Mouse (Mus musculus) ES-CJ7 (cell line): ENCODE measurements around the gene Alkbh7.

Source experiments
- DNase-seq: peaks from one replicate; pipeline ENCODE4 v3.0.0; 2011; ENCODE audit warnings: low read depth, low spot score

Alkbh7 gene

DNA sequence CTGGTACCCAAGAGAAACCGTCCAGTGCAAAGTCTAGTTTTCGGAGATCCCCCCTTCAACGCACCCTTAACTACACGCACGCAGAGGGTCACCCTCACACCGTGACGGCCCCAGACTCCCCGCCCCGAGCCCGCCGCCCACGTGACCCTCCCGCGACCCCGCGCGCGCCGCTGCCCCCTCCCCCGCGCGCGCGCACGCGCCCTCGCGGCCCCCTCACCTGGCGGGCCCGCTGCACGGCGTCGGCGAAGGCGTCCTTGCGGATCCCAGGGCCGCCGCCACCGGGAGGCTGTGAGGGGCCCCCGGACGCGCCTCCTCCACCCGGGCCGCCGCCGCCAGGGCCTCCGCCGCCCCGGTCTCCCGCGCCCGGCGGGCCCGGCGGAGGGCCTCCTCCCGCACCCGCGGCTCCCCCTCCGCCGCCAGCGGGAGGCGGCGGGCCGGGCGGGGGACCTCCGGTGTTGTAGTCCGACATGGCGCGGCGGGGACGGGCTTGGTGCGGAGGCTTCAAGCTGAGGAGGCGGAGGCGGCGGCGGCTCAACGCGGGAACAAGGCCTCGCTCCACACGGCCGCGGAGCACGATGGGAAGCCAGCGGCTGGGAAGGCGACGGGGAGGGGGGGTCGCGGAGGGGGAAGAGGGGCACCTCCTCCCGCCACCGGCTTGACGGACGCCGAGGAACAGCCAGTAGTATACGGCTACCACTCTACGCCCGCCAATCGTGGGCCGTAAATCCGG, 34.0 kb downstream of the Alkbh7 start, which contains the start of gene Khsrp:
Gene Khsrp, minus strand, starts transcription at position 592 of the 730 bp plus-strand sequence.
- DNase-seq, result peak; percentile 44

DNA sequence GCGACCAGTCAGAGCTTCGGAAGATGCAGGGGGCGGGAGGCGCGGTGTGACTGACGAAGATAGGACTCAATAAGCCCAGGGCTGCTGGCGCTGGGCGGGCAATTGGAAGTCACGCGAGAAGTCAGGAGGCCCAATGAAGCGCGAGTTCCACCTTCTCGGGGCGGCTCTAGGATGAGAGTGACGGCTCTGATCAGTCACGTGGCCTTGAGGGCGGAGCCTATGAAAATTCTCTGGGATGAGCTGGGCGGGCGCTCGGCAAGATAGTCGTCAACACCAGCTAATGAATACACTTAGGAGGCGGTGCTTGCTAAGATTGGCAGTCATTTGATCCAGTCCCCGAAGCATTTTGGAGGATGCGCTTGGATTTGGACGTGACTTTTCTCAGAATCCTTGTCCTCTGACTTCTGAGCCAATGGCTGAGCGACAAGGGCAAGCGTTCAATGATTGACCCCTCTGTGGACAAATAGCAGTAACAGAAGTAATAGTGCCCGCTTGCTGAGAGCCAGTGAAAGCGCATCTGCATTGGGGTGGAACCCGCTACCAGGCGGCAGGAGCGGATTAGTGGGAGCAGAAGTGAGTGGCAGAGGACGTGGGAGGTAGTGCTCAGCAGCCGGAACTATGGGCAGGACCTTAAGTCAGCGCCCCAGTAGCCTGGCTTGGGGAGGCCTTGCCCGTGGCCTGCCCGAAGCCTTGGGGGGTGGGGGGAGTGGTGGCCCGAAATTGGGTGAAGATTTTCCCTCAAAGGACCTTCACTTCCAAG, 34.7 kb downstream of the Alkbh7 start:
- DNase-seq, result peak; percentile 100

GRCm38 (mm10) chr17:57032854-57033253, 35.7 kb downstream of the Alkbh7 start:
- DNase-seq, result peak; percentile 26

GRCm38 (mm10) chr17:57038978-57039377, 41.8 kb downstream of the Alkbh7 start:
- peak; percentile 64 for DNase-seq

DNA sequence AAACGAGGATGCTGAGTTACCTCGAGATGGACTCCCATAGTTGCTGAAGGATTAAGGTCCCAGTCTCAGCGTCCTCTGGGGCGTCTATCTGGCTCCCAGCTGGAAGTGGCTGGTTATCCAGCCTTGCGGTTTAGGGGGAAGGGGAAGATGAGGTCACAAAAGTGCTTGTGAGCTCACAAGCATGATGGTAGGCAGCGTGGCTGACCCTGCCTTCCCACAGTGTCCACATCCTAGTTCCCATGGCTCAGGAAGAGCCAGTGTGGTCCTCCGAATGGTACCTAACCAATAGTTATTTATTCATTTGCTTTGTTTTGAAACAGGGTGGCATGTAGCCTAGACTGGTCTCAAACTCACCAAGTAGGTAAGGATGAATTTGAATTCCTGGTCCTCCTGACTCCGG, 44.4 kb downstream of the Alkbh7 start, which contains the start of gene Slc25a41:
Gene Slc25a41, minus strand, starts transcription at position 101 of the 400 bp plus-strand sequence.
- DNase-seq, result no peak

GRCm38 (mm10) chr17:57047406-57047805, 50.3 kb downstream of the Alkbh7 start:
- peak; percentile 95 for DNase-seq

- DNase-seq, result no peak
Measured at GRCm38 (mm10) chr17:57048816-57049215, 51.7 kb downstream of the Alkbh7 start.
